Mouse (Mus musculus): ENCODE data around the gene Nadsyn1. TPM values are rescaled to one million over a fixed set of nuclear protein-coding genes. Genes with fewer than 3 reads are reported as not detected.

The Nadsyn1 gene
- polyA plus RNA-seq, 1 experiment from 2014 or later = 5.7 TPM

- peak within 1 kb of the TSS; percentile 64 for H3K9ac ChIP-seq (replicated peaks; ENCODE audit: low read depth, low read length)
- H3K36me3 ChIP-seq (ENCODE audit: control insufficient read depth, insufficient read depth) = no peaks in the 10 kb centered on the region
- H3K4me2 ChIP-seq (ENCODE audit: low read length) = peak within 1 kb of the TSS; percentile 65
- ATAC-seq = peak; percentile 85
- H3K4me1 ChIP-seq (replicated peaks; ENCODE audit: control insufficient read depth, insufficient read depth, low read length) = peaks cover 18% of the 10 kb centered on the region
- no peaks in the 10 kb centered on the region for H3K27me3 ChIP-seq (replicated peaks; ENCODE audit: control insufficient read depth, insufficient read depth, low read length)
- H3K9me3 ChIP-seq (ENCODE audit: control insufficient read depth, low read length) = no peaks in the 10 kb centered on the region
- H3K27ac ChIP-seq (ENCODE audit: low read length) = no peak within 1 kb of the TSS
- peak within 1 kb of the TSS; percentile 51 for H3K4me3 ChIP-seq (replicated peaks; ENCODE audit: low read length)
- WGBS = 2% methylated on average over 21 of the region's 21 CpGs
Measured at GRCm38 (mm10) chr7:143783996-143784829, 38.4 kb downstream of the Nadsyn1 start, which contains the start of gene Mrgpre. Mrgpre (minus strand) TSS chr7:143784500.

DNA sequence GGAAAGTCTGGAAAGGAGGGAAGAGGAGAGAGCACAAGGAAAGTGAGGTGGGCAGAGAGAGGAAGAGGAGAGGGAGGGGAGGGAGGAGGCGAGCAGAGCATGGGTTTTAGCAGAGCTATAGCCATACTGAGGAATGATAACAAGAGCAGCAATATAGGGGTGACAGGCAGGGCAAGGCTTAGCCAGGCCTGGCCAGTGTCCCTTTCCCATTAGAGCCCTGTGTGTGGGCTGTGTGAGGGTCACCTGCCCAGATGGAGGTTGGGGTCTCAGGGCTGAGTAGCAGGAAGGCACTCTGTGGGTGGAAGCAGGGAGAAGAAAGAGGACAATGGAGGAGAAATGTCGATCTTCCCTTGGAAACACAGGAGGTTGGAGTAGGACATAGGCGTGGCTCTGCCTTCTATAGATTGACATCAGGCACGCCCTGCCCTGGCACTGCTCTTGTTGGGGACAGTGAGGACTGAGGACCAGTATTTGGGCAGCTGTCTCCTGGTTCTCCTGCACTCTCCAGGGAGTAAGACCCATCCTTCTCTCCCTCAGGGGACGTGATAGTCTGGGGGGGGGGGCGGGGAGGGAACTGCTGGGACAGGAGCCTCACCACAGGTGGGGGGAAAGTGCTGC lies 39.2 kb downstream of the Nadsyn1 start:
- Histone ChIP-seq H3K27ac (ENCODE audit: low read length) (no peak overlapping the region), H3K27me3 (replicated peaks; ENCODE audit: control insufficient read depth, insufficient read depth, low read length) (no peaks in the 10 kb centered on the region), H3K4me1 (replicated peaks; ENCODE audit: control insufficient read depth, insufficient read depth, low read length) (peaks cover 18% of the 10 kb centered on the region), H3K4me3 (replicated peaks; ENCODE audit: low read length) (peak overlapping the region; percentile 51), H3K36me3 (ENCODE audit: control insufficient read depth, insufficient read depth) (no peaks in the 10 kb centered on the region), H3K9me3 (ENCODE audit: control insufficient read depth, low read length) (no peaks in the 10 kb centered on the region), H3K9ac (replicated peaks; ENCODE audit: low read depth, low read length) (peak overlapping the region; percentile 64), H3K4me2 (ENCODE audit: low read length) (peak overlapping the region; percentile 65)
- ATAC-seq = peak; percentile 64
- 14% methylated on average over 5 of the region's 6 CpGs for WGBS

DNA sequence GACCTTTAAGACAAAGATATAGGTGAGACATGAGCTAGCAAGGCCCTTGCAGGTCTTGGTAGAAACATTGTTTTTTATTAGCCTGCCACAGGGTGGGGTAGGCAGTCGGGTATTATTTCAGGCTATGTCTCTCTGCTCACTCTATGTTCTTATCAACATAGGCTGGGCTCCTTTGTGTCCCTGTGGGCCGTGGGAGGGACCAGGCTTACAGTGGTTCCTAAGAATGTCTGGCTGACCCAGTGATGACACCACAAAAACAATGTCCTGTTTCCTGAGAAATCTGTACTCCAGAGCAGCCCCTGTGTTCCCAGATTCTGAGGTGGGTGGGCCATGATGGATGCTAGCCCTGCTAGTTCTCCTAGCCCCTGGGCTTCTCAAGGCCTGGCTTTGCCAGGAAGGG lies 45.3 kb downstream of the Nadsyn1 start:
- no peak overlapping the region for H3K4me3 ChIP-seq (replicated peaks; ENCODE audit: low read length)
- no peak overlapping the region for H3K9ac ChIP-seq (replicated peaks; ENCODE audit: low read depth, low read length)
- no peaks in the 10 kb centered on the region for H3K4me1 ChIP-seq (replicated peaks; ENCODE audit: control insufficient read depth, insufficient read depth, low read length)
- no peak overlapping the region for H3K4me2 ChIP-seq (ENCODE audit: low read length)
- no peak for ATAC-seq
- no peak overlapping the region for H3K27ac ChIP-seq (ENCODE audit: low read length)
- WGBS = 72% methylated on average over 2 of the region's 2 CpGs
- H3K9me3 ChIP-seq (ENCODE audit: control insufficient read depth, low read length) = no peaks in the 10 kb centered on the region
- no peaks in the 10 kb centered on the region for H3K36me3 ChIP-seq (ENCODE audit: control insufficient read depth, insufficient read depth)
- H3K27me3 ChIP-seq (replicated peaks; ENCODE audit: control insufficient read depth, insufficient read depth, low read length) = no peaks in the 10 kb centered on the region

DNA sequence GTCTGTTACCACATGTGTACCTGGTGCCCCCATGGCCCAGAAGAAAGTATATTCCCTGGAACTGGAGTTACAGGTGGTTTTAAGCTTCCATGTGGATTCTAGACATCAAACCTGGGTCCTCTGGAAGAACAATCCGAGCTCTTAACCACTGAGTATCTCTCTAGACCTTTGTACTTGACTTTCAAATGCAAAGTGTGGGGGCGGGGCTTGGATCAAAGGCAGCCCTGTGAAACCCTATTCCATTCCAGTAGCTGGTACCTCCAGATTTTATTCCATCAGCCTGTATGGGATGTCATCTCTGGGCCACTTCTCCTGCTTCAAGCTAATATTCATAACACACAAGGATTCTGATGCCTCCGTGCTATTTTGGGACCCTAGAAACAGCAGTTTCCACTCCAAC lies 46.5 kb downstream of the Nadsyn1 start:
- Histone ChIP-seq H3K4me1 (replicated peaks; ENCODE audit: control insufficient read depth, insufficient read depth, low read length) (no peaks in the 10 kb centered on the region), H3K27ac (ENCODE audit: low read length) (no peak overlapping the region), H3K4me2 (ENCODE audit: low read length) (no peak overlapping the region), H3K36me3 (ENCODE audit: control insufficient read depth, insufficient read depth) (no peaks in the 10 kb centered on the region), H3K4me3 (replicated peaks; ENCODE audit: low read length) (no peak overlapping the region), H3K9ac (replicated peaks; ENCODE audit: low read depth, low read length) (no peak overlapping the region), H3K9me3 (ENCODE audit: control insufficient read depth, low read length) (no peaks in the 10 kb centered on the region), H3K27me3 (replicated peaks; ENCODE audit: control insufficient read depth, insufficient read depth, low read length) (no peaks in the 10 kb centered on the region)
- ATAC-seq = no peak
- 29% methylated on average over 3 of the region's 3 CpGs for WGBS

DNA sequence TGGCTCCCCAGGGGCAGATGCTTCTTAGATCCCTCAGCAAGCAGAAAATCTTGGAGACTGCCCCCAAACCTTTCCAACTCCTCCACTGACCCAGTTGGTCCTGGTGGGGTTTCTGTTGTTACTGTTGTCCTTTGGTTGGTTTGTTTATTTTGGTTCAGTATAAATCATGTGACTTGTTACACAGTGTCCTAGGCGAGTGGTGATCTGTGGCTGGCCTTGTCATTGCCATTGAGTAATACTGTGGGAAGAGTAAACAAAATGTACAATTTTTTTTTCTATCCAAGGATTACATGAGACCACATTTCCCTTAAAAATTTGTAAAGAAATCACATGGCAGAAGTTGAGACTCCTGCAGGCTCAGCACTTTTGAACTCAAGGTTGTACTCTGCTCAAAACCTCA lies 53.2 kb downstream of the Nadsyn1 start:
- Histone ChIP-seq H3K27me3 (replicated peaks; ENCODE audit: control insufficient read depth, insufficient read depth, low read length) (peaks cover 5% of the 10 kb centered on the region; the same call in 1 of the 2 replicates), H3K36me3 (ENCODE audit: control insufficient read depth, insufficient read depth) (no peaks in the 10 kb centered on the region), H3K27ac (ENCODE audit: low read length) (no peak overlapping the region), H3K9ac (replicated peaks; ENCODE audit: low read depth, low read length) (no peak overlapping the region), H3K4me3 (replicated peaks; ENCODE audit: low read length) (no peak overlapping the region), H3K4me2 (ENCODE audit: low read length) (no peak overlapping the region), H3K9me3 (ENCODE audit: control insufficient read depth, low read length) (no peaks in the 10 kb centered on the region), H3K4me1 (replicated peaks; ENCODE audit: control insufficient read depth, insufficient read depth, low read length) (no peaks in the 10 kb centered on the region)
- WGBS = 66% methylated on average over 1 of the region's 1 CpGs
- ATAC-seq = no peak

GRCm38 (mm10) chr7:143768267-143768666 lies 54.4 kb downstream of the Nadsyn1 start:
- Histone ChIP-seq H3K36me3 (ENCODE audit: control insufficient read depth, insufficient read depth) (no peaks in the 10 kb centered on the region), H3K27ac (ENCODE audit: low read length) (no peak overlapping the region), H3K4me2 (ENCODE audit: low read length) (no peak overlapping the region), H3K4me1 (replicated peaks; ENCODE audit: control insufficient read depth, insufficient read depth, low read length) (no peaks in the 10 kb centered on the region), H3K9ac (replicated peaks; ENCODE audit: low read depth, low read length) (no peak overlapping the region), H3K9me3 (ENCODE audit: control insufficient read depth, low read length) (no peaks in the 10 kb centered on the region), H3K27me3 (replicated peaks; ENCODE audit: control insufficient read depth, insufficient read depth, low read length) (peaks cover 5% of the 10 kb centered on the region; the same call in 1 of the 2 replicates), H3K4me3 (replicated peaks; ENCODE audit: low read length) (no peak overlapping the region)
- no peak for ATAC-seq
- WGBS = 81% methylated on average over 6 of the region's 6 CpGs

DNA sequence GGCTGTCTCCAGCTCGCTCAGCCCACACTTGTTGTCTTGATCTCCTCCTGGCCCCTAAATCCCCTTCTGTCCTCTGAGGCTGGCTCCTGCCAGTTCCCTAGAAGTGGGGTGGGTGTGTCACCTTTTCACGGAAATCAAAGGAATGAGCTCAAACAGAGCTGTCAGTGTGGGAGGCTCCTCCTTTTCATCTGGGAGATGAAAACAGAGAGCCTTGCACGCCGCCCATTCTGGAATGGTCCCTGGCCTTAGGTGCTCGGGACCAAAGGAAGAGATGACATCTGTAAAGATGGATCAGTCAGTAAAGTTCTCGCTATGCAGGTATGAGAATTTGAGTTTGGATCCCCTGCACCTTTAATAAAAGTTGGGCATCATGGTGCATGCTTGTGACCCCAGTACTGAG lies 55.8 kb downstream of the Nadsyn1 start, which contains the start of gene Mrgprg:
Gene Mrgprg (minus strand): TSS at position 101 of the 400 bp plus-strand sequence.
- H3K27me3 ChIP-seq (replicated peaks; ENCODE audit: control insufficient read depth, insufficient read depth, low read length) = peaks cover 5% of the 10 kb centered on the region; the same call in 1 of the 2 replicates
- no peak within 1 kb of the TSS for H3K4me3 ChIP-seq (replicated peaks; ENCODE audit: low read length)
- no peaks in the 10 kb centered on the region for H3K9me3 ChIP-seq (ENCODE audit: control insufficient read depth, low read length)
- no peak for ATAC-seq
- H3K36me3 ChIP-seq (ENCODE audit: control insufficient read depth, insufficient read depth) = no peaks in the 10 kb centered on the region
- no peak within 1 kb of the TSS for H3K27ac ChIP-seq (ENCODE audit: low read length)
- WGBS = 45% methylated on average over 6 of the region's 6 CpGs
- H3K9ac ChIP-seq (replicated peaks; ENCODE audit: low read depth, low read length) = no peak within 1 kb of the TSS
- no peak within 1 kb of the TSS for H3K4me2 ChIP-seq (ENCODE audit: low read length)
- no peaks in the 10 kb centered on the region for H3K4me1 ChIP-seq (replicated peaks; ENCODE audit: control insufficient read depth, insufficient read depth, low read length)

DNA sequence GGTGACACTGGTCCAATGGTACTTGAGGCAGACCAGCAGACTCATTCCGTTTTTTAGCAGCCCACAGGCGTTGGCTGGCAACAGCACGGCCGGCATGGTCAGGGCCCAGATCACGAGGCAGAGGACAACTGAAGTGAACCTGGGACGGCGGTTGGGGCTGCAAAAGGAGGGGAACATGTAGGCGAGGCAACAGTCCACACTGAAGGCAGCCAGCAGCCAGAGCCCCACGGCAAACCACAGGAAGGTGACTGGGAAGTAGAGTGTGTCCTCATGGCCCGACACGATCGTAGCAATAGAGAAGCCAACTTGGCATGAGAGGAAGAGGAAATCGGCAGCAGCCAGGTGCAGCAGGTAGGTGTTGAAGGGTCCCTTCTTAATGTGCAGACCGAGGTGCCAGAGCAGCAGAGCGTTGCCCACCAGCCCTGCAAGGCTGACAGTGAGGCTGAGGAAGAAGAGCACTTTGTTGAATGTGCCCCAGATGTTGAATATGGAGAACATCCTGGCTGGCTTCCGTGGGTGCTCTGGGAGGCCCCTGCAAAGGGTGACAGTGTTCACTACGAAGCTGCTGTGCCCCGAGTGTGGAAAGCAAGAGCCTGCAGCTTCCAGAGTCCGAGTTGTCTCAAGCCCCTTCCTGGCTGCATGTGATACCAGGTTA lies 57.6 kb downstream of the Nadsyn1 start:
- H3K4me1 ChIP-seq (replicated peaks; ENCODE audit: control insufficient read depth, insufficient read depth, low read length) = no peaks in the 10 kb centered on the region
- no peaks in the 10 kb centered on the region for H3K36me3 ChIP-seq (ENCODE audit: control insufficient read depth, insufficient read depth)
- H3K27me3 ChIP-seq (replicated peaks; ENCODE audit: control insufficient read depth, insufficient read depth, low read length) = peaks cover 5% of the 10 kb centered on the region; the same call in 1 of the 2 replicates
- H3K9ac ChIP-seq (replicated peaks; ENCODE audit: low read depth, low read length) = no peak overlapping the region
- H3K4me2 ChIP-seq (ENCODE audit: low read length) = no peak overlapping the region
- H3K27ac ChIP-seq (ENCODE audit: low read length) = no peak overlapping the region
- no peak overlapping the region for H3K4me3 ChIP-seq (replicated peaks; ENCODE audit: low read length)
- ATAC-seq = no peak
- no peaks in the 10 kb centered on the region for H3K9me3 ChIP-seq (ENCODE audit: control insufficient read depth, low read length)
- 70% methylated on average over 19 of the region's 19 CpGs for WGBS

GRCm38 (mm10) chr7:143763794-143764193 lies 58.9 kb downstream of the Nadsyn1 start:
- Histone ChIP-seq H3K4me2 (ENCODE audit: low read length) (no peak overlapping the region), H3K27ac (ENCODE audit: low read length) (no peak overlapping the region), H3K9me3 (ENCODE audit: control insufficient read depth, low read length) (no peaks in the 10 kb centered on the region), H3K9ac (replicated peaks; ENCODE audit: low read depth, low read length) (no peak overlapping the region), H3K36me3 (ENCODE audit: control insufficient read depth, insufficient read depth) (no peaks in the 10 kb centered on the region), H3K4me1 (replicated peaks; ENCODE audit: control insufficient read depth, insufficient read depth, low read length) (no peaks in the 10 kb centered on the region), H3K27me3 (replicated peaks; ENCODE audit: control insufficient read depth, insufficient read depth, low read length) (peaks cover 5% of the 10 kb centered on the region; the same call in 1 of the 2 replicates), H3K4me3 (replicated peaks; ENCODE audit: low read length) (no peak overlapping the region)
- ATAC-seq = peak; percentile 71
- 16% methylated on average over 3 of the region's 3 CpGs for WGBS

Measured in forebrain, embryonic 16.5 days (tissue).